Mouse (Mus musculus) hindbrain, embryonic 15.5 days (tissue): Measurements from ENCODE around the gene Zbtb40. TPM values are rescaled to one million over a fixed set of nuclear protein-coding genes. Genes with fewer than 3 reads are reported as not detected.

Experiments
- ATAC-seq: fragments of 200-750 bp; cut with Nextera tagmentation; 2 replicates; pipeline ENCODE4 v1.8.0; 2017; ENCODE audit warnings: low read depth, moderate number of reproducible peaks, moderate TSS enrichment; ENCODE audit not compliant: low FRiP score
- H3K27ac ChIP-seq: fragments of 300-500 bp; sonication (generic); replicated peaks from 2 replicates; pipeline ENCODE4 v1.5.1; 2015; ENCODE audit warnings: mild to moderate bottlenecking, inconsistent platforms
- H3K27me3 ChIP-seq: fragments of 300-500 bp; sonication (generic); 2 replicates; pipeline ENCODE4 v1.6.1; 2015; ENCODE audit warnings: control low read depth, inconsistent platforms
- H3K36me3 ChIP-seq: fragments of 300-500 bp; sonication (generic); 2 replicates; pipeline ENCODE4 v1.6.1; 2015; ENCODE audit warnings: control low read depth, inconsistent platforms
- H3K4me1 ChIP-seq: fragments of 300-500 bp; sonication (generic); replicated peaks from 2 replicates; pipeline ENCODE4 v1.6.1; 2015; ENCODE audit warnings: control low read depth, inconsistent platforms
- H3K4me2 ChIP-seq: fragments of 300-500 bp; sonication (generic); 2 replicates; pipeline ENCODE4 v1.6.1; 2015; ENCODE audit warnings: moderate library complexity, mild to moderate bottlenecking, inconsistent platforms
- H3K4me3 ChIP-seq: fragments of 300-500 bp; sonication (generic); 2 replicates; pipeline ENCODE4 v1.5.1; 2015; ENCODE audit warnings: mild to moderate bottlenecking, inconsistent platforms
- H3K9ac ChIP-seq: fragments of 300-500 bp; sonication (generic); 2 replicates; pipeline ENCODE4 v1.6.1; 2015; ENCODE audit warnings: inconsistent platforms
- H3K9me3 ChIP-seq: fragments of 300-500 bp; sonication (generic); 2 replicates; pipeline ENCODE4 v1.6.1; 2016; ENCODE audit warnings: control low read depth, inconsistent platforms
- WGBS: fragments of 180-500 bp; shearing (Covaris S2); methylation state at CpG from one replicate; pipeline ENCODE4 v1.1.7; 2015; 5-methylcytosine and 5-hydroxymethylcytosine counted together
- polyA plus RNA-seq: library from polyadenylated mRNA; unstranded; fragments of >200 nt; fragmentation: Nextera tagmentation; extraction: Ambion mirVana; gene quantifications from 2 replicates; pipeline ENCODE4 v1.2.1, GENCODE M21; 2015

The Zbtb40 gene
- polyA plus RNA-seq, 1 experiment from 2014 or later, result 4.1 TPM

DNA sequence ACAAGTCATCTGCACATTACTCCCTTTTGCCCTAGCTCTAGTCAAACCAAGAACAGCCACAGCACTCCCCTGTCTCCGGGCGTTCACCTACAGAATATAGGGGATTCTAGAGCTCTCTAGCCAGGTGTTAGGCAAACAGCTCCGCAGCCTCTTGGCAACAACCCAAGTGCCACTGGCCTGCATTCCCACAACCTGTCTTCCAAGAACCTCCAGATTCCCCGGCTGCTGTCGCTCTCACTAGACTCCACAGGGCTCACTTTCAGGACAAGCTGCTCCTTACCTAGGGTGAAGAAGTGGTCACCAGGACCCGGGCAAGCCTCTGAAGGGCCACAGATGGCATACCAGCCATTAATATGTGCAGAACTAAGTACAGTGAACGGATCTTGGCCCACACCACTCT, 17.3 kb downstream of the Zbtb40 start:
- 77% methylated on average over 7 of the region's 7 CpGs for WGBS
- Histone ChIP-seq H3K4me1 (peaks cover 30% of the 10 kb centered on the region), H3K27me3 (no peaks in the 10 kb centered on the region), H3K36me3 (no peaks in the 10 kb centered on the region), H3K4me2 (no peak overlapping the region), H3K4me3 (no peak overlapping the region), H3K9me3 (no peaks in the 10 kb centered on the region), H3K27ac (no peak overlapping the region), H3K9ac (no peak overlapping the region)
- ATAC-seq, result no peak

DNA sequence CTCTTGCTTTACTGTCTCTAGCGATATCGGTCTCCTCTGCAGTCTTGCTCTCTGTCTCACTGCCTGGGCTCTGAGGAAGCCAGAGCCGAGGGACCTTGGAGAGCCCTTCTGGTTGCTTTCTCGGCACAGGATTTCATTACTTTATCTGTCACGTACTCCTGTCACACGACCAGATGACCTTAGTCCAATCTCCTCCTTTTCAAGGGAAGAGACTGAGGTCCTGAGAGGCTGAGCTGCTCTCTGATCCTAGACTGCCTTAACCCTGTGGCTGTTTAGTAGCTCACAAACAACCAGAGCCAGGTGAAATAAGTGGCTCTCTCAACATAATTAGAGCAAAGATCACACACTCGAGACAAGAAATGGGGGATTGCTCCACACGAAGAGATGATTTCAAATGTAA, 19.3 kb downstream of the Zbtb40 start:
- no peak overlapping the region for H3K4me3 ChIP-seq
- no peak for ATAC-seq
- no peaks in the 10 kb centered on the region for H3K36me3 ChIP-seq
- H3K27me3 ChIP-seq, result no peaks in the 10 kb centered on the region
- no peak overlapping the region for H3K27ac ChIP-seq
- H3K9ac ChIP-seq, result no peak overlapping the region
- no peaks in the 10 kb centered on the region for H3K9me3 ChIP-seq
- H3K4me1 ChIP-seq, result peaks cover 20% of the 10 kb centered on the region
- H3K4me2 ChIP-seq, result no peak overlapping the region
- 64% methylated on average over 8 of the region's 8 CpGs for WGBS

- H3K27ac ChIP-seq, result no peak overlapping the region
- no peaks in the 10 kb centered on the region for H3K9me3 ChIP-seq
- no peak overlapping the region for H3K9ac ChIP-seq
- H3K4me1 ChIP-seq, result peaks cover 11% of the 10 kb centered on the region; the same call in 1 of the 2 replicates
- H3K27me3 ChIP-seq, result no peaks in the 10 kb centered on the region
- H3K4me2 ChIP-seq, result no peak overlapping the region
- no peaks in the 10 kb centered on the region for H3K36me3 ChIP-seq
- ATAC-seq, result no peak
- no peak overlapping the region for H3K4me3 ChIP-seq
- WGBS, result 62% methylated on average over 5 of the region's 5 CpGs
These were observed 21.6 kb downstream of the Zbtb40 start for GRCm38 (mm10) chr4:137027051-137027450.

DNA sequence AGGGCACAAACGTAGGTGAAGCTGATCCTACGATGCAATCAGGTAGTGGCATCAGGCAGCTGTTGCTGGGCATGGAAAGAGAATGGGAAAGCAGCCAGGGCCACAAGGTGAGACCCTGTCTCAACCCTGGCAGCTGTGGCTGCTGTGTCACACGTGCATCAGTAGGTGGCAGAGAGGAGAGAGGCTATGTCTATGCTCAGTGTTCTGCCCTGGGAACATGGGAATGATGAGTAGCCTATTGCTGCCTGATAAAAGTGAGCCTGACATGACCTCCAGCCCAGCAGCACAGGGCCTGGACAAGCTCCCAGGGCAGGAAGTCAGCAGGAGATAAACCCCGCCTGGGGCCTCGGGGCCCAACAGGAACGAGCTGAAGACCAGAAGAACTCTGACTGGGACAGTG, 23.0 kb downstream of the Zbtb40 start:
- Histone ChIP-seq H3K27ac (no peak overlapping the region), H3K4me3 (no peak overlapping the region), H3K4me2 (no peak overlapping the region), H3K9ac (no peak overlapping the region), H3K4me1 (peaks cover 8% of the 10 kb centered on the region; the same call in 1 of the 2 replicates), H3K9me3 (no peaks in the 10 kb centered on the region), H3K27me3 (no peaks in the 10 kb centered on the region), H3K36me3 (no peaks in the 10 kb centered on the region)
- 74% methylated on average over 6 of the region's 6 CpGs for WGBS
- no peak for ATAC-seq

DNA sequence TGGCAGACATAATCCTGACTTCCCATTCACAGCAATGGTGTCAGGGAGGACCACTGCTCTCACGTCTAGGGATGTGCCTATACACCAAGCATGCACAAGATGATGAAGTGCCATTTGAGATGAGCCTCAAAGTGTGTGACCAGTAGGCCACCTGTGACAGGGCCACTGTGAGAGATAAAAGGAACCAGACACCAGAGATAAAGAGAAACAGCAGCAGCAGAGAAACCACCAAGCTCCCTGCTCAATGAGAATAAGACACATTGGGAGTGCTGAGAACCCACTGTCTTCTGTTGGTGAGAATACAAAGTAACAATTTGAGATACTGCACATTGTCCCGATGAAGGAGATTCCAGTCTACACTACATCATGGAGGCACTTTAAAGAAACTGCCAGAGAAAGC, 23.5 kb downstream of the Zbtb40 start:
- no peak overlapping the region for H3K27ac ChIP-seq
- no peaks in the 10 kb centered on the region for H3K9me3 ChIP-seq
- no peak for ATAC-seq
- 93% methylated on average over 2 of the region's 2 CpGs for WGBS
- no peak overlapping the region for H3K4me2 ChIP-seq
- peaks cover 4% of the 10 kb centered on the region; the same call in 1 of the 2 replicates for H3K4me1 ChIP-seq
- no peaks in the 10 kb centered on the region for H3K27me3 ChIP-seq
- H3K9ac ChIP-seq, result no peak overlapping the region
- H3K36me3 ChIP-seq, result no peaks in the 10 kb centered on the region
- no peak overlapping the region for H3K4me3 ChIP-seq

DNA sequence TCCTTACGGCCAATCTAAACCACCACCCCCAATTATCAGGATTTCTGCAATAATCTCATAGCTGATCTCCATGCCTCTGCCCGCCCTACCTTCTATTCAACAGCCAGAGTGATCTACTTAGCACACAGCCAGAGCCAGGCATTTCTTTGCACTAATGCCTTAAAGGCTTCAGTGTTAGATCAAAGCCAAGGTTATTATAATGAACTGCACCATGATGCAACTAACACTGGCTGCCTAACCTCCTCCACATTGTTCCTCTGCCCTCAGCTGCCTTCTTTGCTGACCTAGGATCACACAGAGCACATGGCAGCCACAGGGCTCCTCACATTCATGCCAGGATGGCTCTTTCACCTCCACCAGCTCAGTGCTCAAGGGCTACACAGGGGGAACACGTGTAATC, 28.5 kb downstream of the Zbtb40 start:
- no peak overlapping the region for H3K27ac ChIP-seq
- ATAC-seq, result no peak
- no peak overlapping the region for H3K9ac ChIP-seq
- no peak overlapping the region for H3K4me3 ChIP-seq
- no peaks in the 10 kb centered on the region for H3K36me3 ChIP-seq
- no peak overlapping the region for H3K4me2 ChIP-seq
- H3K4me1 ChIP-seq, result peaks cover 7% of the 10 kb centered on the region
- 72% methylated on average over 3 of the region's 3 CpGs for WGBS
- no peaks in the 10 kb centered on the region for H3K9me3 ChIP-seq
- no peaks in the 10 kb centered on the region for H3K27me3 ChIP-seq

GRCm38 (mm10) chr4:137015934-137016333, 32.7 kb downstream of the Zbtb40 start:
- H3K27ac ChIP-seq, result peak overlapping the region; percentile 4; the same call in 1 of the 2 replicates
- 26% methylated on average over 8 of the region's 8 CpGs for WGBS

DNA sequence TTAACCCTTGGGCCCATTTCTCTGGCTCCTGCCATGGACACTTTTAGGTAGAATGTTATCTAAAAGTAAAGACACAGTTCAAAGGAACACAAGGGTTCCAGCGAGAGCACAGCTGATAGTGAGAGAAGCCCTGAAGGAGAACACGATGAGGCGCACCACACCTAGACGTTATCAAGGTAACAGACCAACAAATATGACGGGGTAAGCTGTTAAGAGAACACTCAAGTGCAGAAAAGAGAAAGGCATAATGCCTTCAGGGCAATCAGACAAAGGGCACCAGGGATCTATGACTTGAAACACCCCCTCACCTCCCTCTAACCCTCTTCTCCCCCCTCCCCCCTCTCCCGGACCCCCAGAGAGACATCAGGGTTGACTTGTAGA, 33.1 kb downstream of the Zbtb40 start:
- no peaks in the 10 kb centered on the region for H3K27me3 ChIP-seq

More at GRCm38 (mm10) chr4:137015934-137016333, 32.7 kb downstream of the Zbtb40 start:
- no peak overlapping the region for H3K4me2 ChIP-seq
- no peak overlapping the region for H3K4me3 ChIP-seq
- H3K36me3 ChIP-seq, result no peaks in the 10 kb centered on the region
- no peaks in the 10 kb centered on the region for H3K9me3 ChIP-seq
- peak; percentile 45; the same call in 1 of the 2 replicates for ATAC-seq
- H3K4me1 ChIP-seq, result peaks cover 14% of the 10 kb centered on the region
- H3K27me3 ChIP-seq, result no peaks in the 10 kb centered on the region
- no peak overlapping the region for H3K9ac ChIP-seq

DNA sequence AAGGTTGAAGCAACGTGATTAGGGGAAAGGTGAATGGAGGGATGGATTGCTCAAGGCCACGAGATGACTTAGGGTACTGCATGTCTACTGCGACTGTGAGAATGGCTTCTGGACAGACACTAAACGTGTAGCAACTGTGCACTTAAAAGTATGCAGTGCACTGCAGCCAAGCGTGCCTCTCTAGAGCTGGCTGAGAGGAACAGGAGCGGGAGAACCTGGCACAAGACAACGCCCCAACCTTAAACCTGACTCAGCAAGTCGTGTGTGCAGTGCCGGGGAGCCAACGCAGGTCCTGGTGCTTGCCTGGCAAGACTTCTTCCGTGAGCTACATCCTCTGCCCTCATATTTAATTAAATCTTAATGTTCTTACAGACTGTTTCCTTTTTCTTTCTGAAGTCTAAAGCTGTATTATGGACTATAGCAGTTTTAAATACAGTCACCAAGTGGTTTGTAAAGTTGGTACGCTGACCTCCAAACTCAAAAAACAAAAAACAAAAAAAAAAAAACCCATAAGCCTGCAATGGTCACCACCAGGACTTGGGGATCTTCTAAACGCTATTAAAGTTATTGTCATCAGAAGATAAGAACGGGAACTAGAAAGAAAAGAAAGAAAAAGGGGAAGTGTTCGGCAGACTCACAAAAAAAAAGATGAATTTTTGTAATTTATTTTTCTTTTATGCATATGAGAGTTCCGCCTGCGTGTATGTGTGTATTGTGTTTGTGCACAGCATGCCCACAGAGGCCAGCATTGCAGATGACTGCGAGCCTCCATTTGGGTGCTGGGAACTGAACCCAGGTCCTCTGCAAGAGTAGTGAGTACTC, 33.7 kb downstream of the Zbtb40 start:
- peaks cover 14% of the 10 kb centered on the region for H3K4me1 ChIP-seq
- 81% methylated on average over 18 of the region's 18 CpGs for WGBS
- no peak for ATAC-seq
- H3K27ac ChIP-seq, result no peak overlapping the region
- no peaks in the 10 kb centered on the region for H3K27me3 ChIP-seq
- no peaks in the 10 kb centered on the region for H3K9me3 ChIP-seq
- no peak overlapping the region for H3K4me2 ChIP-seq
- H3K36me3 ChIP-seq, result no peaks in the 10 kb centered on the region
- no peak overlapping the region for H3K9ac ChIP-seq
- no peak overlapping the region for H3K4me3 ChIP-seq

More for the DNA sequence above, 33.1 kb downstream of the Zbtb40 start:
- Histone ChIP-seq H3K4me2 (no peak overlapping the region), H3K27ac (no peak overlapping the region), H3K36me3 (no peaks in the 10 kb centered on the region), H3K9ac (no peak overlapping the region), H3K4me1 (peaks cover 14% of the 10 kb centered on the region), H3K9me3 (no peaks in the 10 kb centered on the region), H3K4me3 (no peak overlapping the region)
- no peak for ATAC-seq
- 67% methylated on average over 6 of the region's 6 CpGs for WGBS

- Histone ChIP-seq H3K4me1 (peaks cover 14% of the 10 kb centered on the region), H3K27me3 (no peaks in the 10 kb centered on the region), H3K36me3 (no peaks in the 10 kb centered on the region), H3K4me2 (no peak overlapping the region), H3K9me3 (no peaks in the 10 kb centered on the region), H3K9ac (no peak overlapping the region), H3K27ac (no peak overlapping the region), H3K4me3 (no peak overlapping the region)
- 88% methylated on average over 8 of the region's 8 CpGs for WGBS
- no peak for ATAC-seq
These were observed 34.5 kb downstream of the Zbtb40 start for GRCm38 (mm10) chr4:137014124-137014523.

- Histone ChIP-seq H3K9ac (no peak overlapping the region), H3K4me3 (no peak overlapping the region), H3K4me2 (no peak overlapping the region), H3K9me3 (no peaks in the 10 kb centered on the region), H3K27ac (no peak overlapping the region), H3K4me1 (peaks cover 28% of the 10 kb centered on the region), H3K27me3 (no peaks in the 10 kb centered on the region), H3K36me3 (no peaks in the 10 kb centered on the region)
- no peak for ATAC-seq
- 61% methylated on average over 8 of the region's 8 CpGs for WGBS
These were observed 41.6 kb downstream of the Zbtb40 start for GRCm38 (mm10) chr4:137006966-137007365.

DNA sequence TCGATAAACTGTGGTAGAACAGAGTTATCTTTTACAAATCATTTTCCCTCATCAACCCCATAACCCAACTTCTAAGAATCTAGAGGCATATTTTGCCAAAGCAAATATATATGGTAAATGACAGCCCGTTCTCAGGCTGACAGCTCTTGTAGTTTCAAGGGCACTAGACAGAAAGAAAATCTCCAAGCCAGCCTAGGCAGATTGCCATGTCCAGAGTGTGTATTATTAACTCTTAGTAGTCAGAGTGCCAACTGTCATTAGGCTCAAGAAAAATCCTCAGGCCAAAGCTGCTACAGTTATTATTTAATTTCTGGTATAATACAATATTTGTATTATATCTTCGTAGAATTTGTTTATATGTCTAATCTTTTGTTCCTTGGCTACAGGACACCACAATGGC, 46.8 kb downstream of the Zbtb40 start:
- Histone ChIP-seq H3K4me1 (peaks cover 32% of the 10 kb centered on the region), H3K4me3 (no peak overlapping the region), H3K27me3 (no peaks in the 10 kb centered on the region), H3K36me3 (no peaks in the 10 kb centered on the region; the same call in 1 of the 2 replicates), H3K9me3 (no peaks in the 10 kb centered on the region), H3K9ac (no peak overlapping the region), H3K4me2 (no peak overlapping the region), H3K27ac (no peak overlapping the region; the same call in 1 of the 2 replicates)
- no peak for ATAC-seq
- 74% methylated on average over 3 of the region's 3 CpGs for WGBS
